Mouse (Mus musculus) telencephalon, adult 2 months (tissue): ENCODE data around the gene Rap1gap2.

Source experiments
- DNase-seq: peaks from one replicate; pipeline ENCODE4 v3.0.0-alpha.2; 2011; ENCODE audit warnings: low read depth, low spot score

Gene Rap1gap2

DNA sequence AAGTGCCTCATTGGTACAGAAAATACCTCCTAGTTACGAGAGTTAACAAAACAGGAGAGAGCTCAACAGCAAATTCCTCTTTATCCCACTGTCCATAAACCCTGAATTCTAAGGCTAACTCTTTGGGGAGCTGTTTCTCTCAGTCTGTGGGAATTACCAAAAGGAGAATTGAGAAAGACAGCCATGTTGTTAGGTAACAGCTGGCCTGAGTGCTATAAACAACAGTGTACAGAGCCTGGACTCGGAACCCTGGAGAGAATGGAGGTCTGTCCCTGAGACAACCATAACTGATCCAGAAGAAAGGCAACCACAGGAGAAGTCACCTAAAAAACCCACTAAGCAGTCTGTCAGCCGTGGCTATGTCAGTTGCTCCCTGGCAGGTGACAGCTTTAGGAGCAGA, 198.3 kb downstream of the Rap1gap2 start:
- DNase-seq, result no peak

DNA sequence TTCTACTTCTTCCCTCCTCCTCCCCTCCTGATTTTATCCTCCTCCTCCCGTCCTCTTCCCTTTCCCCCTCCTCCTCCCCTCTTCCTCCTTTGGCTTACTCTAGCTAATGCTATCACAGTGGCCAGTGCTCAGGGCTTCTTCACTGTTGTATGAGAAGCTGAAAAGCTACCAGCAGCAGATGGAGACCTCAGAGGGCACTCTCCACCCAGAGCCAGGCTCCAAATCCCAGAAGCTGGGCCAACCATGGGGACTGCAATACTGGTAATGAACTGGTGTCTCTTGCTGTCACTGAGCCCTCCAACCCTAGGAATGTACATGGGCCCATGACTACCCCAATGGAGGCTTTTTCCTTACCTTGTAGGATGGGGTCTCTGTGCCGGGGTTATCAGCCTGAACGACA, 198.8 kb downstream of the Rap1gap2 start:
- DNase-seq, result no peak

DNA sequence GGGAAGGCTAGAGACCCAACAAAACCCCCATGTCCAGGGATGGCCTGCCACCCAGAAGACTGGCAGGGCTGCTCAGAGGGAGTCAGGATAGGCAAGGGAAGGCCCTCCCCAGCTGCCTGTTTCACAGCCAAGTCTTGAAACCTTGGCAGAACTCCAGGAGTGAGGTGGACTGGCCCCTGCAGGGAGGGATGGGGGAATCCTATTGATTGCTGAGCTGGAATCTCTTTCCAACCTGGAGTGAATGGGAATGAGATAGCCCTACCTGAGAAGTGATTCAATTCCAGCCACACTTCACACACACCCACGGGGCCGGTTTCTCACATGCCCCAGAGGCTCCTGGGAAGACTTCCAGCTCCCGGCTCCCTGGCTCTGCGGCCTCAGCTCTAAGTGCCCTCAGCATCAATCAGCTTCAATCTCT, 200.9 kb downstream of the Rap1gap2 start:
- DNase-seq, result no peak

DNA sequence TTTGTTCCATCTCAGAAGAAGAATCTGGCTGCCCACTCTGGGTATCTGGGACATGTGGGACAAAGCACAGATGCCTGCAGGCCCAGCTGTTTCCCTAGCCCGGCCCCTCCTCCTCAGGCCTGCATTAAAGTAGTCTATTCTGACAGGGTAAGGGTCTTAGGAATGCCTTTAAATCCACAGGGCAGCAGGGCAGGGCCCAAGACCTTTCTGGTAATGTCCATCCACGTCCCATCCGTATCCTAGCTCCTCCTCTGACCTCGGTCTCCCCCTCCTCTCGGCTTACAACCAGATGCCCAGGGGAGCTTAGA, 201.3 kb downstream of the Rap1gap2 start:
- no peak for DNase-seq

DNA sequence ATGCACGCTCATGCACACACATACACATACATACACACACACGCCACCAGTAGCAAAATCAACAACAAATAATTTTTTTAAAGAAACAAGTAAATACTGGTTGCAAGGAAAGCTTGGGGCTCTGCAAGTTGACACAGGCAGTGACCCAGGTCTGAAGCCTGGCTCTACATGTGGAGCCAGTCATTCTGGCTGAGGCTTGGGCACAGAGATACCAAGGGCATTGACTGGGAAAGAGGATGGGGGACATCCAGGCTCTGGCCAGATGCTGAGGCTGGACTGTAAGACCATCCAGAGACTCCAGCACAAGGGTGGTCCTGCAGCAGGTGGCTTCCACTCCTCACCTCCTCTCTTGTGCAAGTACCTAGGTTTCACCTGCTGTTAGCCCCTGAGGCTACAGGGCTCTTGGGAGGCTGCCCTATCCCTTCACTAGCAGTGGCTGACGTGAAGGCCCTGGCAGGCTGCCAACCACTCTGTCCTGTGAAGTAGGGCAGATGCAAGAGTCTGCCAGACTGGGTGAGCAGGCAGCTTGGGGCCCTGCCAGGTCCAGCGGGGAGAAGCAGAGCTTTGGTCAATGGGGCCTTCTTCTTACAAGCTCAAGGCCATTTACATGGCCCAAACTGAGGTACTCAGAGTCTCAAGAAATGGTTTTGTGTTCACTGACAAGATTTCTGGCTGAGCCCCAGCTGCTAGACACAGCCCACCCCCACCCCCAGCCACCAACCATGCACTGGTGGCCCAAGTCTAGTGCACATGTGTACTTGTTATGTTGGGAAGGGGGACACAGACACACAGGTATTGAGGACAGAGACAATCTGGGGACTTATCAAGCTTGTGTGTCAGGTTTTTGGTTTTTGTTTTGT, 201.9 kb downstream of the Rap1gap2 start:
- DNase-seq, result peak; percentile 60

DNA sequence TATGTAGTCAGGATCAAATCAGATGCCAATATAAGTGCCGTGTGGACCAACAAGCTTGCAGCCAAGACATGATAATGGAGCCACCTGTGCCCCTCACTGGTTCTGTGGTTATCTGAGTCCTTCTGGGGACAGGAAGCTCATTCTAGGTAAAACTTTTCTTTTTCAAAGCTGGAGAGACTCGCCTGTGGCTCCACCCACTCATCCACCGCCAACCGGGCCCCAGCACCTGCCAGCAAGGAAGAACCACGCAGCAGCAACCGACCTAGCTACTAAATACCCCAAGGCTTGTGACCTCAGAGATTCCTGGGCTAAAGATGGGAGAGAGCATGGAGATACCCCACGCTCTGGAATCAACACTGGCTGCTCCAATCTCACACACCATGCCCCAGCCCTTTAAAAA, 205.5 kb downstream of the Rap1gap2 start:
- DNase-seq, result no peak

DNA sequence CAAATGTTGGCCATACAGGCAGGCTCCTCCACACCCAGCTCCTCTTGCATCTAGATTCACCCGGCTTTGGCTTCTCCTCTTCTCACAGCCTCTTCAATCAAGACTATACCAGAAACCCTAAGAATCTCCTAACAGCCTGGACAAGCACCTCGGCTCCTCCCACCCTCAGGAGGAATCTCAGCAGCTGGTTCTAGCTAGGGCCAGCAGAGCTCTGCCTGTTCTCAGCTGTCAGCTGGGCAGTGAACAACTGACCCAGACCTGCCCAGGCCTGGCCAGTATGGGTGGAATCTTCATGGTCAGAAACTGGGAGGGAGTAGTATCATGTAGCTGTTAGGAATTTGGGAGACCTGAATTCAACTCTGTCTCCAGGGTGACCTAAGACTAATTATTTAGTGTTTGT, 206.5 kb downstream of the Rap1gap2 start:
- no peak for DNase-seq

DNA sequence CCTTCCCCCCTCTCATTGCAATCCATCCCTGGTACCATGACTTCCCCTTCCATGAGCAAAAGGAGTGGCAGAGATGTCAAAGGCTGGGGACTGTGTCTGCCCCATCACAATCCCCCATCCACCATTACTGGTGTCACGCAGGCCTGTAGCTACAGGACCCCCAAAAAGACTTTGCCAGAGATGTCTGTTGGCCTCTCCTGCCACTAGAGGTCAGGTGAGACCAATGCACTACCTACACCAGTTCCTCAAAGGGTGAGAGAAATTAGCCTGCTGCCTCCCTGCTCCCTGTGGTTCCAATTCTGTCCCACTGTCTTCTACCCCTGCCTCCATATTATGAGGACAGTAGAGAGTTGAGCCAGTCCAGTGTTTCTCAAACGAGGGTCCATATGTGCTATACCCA, 208.6 kb downstream of the Rap1gap2 start:
- DNase-seq, result no peak

DNA sequence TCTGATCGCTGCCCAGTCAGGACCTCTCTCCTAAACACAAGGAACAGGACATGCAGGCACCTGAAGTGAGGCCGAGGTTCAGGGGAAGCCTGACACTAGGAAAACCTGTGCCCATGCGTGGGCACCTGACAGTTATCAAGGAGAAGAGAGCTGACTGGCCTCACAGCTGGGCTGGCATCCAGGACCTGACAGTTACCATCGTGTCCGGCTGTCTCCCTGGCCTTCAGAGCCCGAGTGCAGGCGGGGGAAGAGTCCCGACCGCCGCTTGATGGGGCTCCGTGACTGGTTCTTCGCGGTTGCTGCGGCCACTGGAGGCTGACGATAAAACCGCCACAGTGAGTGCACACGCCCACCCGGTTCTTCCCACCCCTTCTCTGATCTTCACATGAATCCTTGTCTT, 215.1 kb downstream of the Rap1gap2 start:
- no peak for DNase-seq

DNA sequence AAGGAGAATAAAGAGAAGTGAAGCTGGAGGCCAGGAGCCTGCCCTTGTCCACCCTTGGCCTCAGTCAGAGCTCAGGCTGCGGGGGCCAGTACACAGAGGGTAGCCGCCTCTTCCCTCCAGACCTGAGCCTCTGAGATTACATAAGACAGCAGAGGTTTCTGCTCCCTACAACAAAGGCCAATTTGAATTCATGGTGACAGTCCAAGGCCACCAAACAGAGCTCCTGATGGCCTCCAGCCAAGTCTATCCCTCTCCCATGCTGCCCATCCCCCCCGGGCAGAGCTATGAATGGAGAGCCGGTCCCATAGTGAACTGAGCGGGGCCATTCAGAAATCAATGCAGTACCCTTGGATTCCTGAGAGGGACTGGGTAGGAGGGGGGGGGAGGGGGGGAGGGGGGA, 217.2 kb downstream of the Rap1gap2 start:
- DNase-seq, result no peak

DNA sequence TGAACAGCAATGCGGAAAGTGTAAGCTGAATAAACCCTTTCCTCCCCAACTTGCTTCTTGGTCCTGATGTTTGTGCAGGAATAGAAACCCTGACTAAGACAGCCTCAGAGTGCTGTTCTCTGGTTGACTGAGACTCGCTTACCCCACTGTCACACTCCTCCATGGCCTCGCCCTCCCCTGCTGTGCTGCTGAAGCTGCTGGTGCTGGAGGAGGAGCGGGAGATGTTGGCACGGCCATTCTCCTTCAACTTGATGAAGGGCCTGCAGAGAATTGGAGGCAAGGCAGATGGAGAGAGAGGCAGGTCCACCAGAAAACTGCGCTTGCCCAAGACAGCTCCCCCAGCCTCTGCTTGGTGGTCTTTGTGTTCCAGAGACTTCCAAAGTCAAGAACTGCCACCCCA, 217.8 kb downstream of the Rap1gap2 start:
- no peak for DNase-seq

DNA sequence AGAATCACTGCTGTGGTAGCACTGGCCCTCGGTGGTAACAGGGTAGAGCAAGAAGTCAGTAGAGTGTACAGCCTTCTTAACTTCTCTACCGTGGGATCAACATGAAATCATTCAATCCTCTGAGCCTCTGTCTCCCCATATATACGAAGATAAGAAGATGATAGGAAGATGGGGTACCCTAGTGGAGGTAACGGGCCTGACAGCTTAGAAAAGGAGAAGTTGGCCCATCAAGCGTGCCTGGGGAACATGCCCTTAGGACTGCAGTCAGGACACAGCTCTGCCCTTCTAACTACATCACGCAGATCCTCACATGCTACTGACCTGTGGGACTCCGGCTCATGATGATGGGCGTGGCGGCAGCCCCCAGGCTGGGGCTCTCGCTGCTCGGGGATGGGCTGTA, 218.8 kb downstream of the Rap1gap2 start:
- no peak for DNase-seq

DNA sequence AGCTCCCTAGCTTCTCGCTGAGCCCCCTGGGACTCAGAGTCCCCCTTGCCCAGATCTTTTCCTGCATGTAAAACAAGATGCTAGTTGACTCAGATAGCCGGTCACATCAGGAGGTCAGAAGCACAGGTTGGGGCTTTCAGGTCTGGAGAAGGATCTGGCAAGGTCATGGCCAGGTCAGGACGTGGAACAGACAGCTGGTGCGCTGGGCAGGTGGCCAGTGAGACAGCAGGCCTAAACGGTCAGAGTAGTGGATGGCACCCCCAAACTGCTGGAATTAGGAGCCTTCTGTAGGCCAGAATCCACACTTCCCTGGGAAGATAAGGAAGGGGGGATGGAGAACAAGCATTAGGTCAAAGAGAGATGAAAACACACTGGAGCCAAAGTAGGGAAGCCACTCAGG, 223.5 kb downstream of the Rap1gap2 start:
- no peak for DNase-seq

DNA sequence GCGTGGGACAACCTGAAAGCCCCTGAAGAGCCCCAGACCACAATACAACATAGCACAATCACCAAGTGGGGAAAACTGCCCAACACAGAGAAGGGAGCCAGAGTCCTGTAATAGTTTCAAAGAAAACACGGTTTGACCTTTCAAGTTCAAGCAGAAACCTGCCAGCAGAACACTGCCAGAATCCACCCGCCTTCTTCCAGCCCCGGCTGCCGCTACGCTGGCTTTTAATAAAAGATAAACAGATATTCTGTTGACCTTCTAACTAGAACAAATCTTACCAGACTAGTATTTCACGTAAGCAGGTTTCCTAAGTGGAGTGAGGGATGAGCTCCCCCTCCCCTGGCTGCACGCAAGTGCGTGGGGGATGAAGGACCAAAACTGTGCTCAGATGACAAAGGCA, 225.0 kb downstream of the Rap1gap2 start:
- DNase-seq, result no peak

DNA sequence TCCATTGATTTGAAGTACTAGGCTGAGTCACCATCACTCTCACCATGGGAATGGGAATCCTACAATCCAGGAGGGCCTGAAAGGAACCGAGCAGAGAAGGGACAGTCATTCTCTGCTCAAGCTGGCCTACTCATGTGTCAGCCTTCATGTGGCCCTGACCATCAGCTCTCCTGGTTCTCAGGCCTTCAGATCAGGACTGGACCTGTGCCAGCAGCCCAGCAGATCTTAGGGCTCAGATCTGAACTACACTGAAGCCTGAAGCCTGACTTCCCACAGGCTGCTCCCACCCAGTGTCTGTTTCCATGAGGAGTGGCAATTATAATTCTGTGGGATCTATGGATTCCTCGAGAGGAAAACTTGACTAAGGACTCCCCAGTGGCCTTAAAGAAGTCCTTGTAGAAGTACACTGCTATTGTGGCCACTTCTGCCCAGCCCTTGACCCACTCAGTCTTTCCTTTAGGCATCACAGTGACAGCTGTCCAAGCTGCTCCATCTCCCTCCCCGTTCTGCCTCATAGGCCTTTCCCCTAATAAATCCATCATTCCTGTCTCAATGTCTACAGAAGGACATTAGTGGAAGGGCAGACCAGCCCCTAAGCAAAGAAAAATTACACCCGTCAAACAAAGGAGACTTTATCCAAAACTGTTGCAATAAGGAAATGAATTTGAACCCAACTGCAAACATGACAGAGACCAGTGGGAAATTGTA, 231.4 kb downstream of the Rap1gap2 start:
- DNase-seq, result no peak

DNA sequence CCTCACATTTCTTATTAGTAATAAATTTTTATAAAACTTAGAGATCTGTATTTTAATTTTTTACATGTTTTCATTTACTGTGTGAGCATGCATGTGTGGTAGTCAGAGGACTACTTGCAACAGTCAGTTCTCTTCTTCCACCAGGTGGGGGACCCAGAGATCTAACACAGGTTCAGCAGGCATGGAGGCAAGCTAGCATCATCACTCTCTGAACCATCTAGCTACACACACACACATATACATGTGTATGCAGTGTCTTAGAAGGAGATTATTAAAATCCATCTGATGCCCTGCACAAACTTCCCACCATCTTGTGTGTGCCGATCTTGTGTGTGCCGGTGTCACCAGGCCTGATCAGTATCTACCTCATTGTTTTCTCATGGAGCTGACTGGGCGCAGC, 233.9 kb downstream of the Rap1gap2 start:
- peak; percentile 58 for DNase-seq

DNA sequence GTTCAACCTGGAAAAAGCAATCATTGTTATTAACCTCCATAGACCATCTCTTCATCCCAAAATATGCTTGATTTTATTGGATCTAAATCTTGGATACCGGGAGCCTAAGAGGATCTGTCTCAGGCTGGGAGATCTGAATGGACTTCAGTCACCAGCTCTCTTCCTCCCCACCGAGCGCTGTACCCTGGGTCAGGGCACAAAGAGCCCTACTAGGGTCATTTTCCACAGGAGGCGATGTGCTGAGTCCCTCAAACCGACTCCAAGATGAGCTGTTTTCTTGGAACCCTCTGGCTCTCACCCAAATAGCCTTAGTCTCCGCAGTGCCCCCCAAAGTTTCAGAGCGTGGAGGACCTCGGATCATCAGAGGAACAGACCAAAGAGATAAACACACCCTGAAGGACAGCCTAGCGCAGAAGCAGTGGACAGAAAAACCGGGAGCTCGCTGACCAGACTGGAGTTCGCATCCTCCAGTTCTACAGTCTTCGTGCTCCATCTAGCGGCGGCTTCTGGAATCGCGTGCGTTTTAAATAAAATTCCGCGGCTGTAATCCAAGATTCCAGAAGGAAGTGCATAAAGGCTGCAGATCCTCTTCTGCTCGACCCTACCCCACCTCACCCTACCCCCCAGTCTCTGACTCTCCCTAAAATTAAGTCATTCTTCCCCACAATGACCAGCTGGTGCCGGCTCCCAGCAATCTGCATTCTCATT, 239.2 kb downstream of the Rap1gap2 start:
- peak; percentile 33 for DNase-seq

DNA sequence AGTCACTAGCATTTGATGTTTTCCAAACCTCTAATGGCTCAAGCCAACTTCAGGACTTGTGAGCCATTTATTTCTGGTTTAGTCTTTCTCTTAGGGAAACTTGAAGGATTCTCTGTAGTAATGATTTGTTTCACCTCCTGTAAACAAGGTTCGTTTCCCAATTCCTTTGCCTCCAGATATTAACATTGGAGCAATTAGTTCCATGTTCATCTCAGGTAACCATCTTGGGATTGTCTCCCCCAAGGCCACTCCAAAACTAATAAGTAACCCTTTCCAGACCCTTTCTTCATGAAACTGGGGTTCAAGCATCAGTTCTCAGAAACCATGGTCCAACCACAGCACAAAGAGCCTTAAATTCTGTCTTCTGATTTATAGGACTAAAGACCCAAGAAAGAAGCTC, 248.9 kb downstream of the Rap1gap2 start, which contains the start of gene Olfr412:
Olfr412 (plus strand) TSS at position 301 of the 400 bp plus-strand sequence.
- DNase-seq, result no peak

DNA sequence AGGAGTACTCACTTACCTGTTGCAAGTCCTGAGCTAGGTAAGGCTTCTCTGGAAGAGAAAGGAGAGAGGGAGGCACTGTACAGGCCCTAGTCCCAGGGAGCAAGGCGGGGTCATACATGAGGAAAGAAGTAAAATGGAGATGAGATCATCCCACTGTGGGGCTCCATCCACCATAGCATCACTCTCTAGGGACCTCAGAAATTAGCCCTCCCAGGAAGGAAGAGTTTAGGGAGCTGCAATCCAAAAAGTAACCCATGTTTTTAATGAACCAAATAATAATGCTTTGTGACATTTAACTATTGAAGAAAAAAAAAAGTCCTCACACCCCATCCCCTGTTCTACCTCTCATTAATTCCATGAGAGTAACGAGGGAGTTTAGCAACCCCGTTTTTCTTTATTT, 258.2 kb downstream of the Rap1gap2 start, which contains the start of gene Olfr411:
Olfr411 (minus strand) TSS at position 101 of the 400 bp plus-strand sequence.
- no peak for DNase-seq

DNA sequence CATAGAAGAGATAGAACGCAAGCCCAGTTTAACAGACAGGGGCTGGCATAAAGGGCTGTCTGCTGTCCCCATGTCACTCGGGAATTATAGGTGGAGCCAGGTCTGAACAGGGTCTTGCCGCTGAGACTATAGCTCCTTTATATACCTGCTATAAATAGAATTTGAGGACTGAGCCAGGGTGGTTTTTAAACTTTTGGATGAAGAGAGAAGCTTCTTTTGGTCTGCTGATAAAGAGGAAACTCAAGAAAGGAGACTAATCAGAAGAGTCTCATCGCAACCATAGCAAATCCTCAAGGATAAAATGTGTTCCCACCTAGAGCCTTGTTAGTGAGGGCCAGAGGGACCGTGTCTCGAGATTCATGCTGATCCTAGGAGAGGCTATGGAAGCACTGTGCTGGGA, 272.8 kb downstream of the Rap1gap2 start, which contains the start of gene Olfr410:
Olfr410 (minus strand) TSS at position 101 of the 400 bp plus-strand sequence.
- no peak for DNase-seq
